Mouse (Mus musculus) heart, embryonic 16.5 days (tissue): ENCODE results near the gene Ptgs1. TPM values are rescaled to one million over a fixed set of nuclear protein-coding genes. Genes with fewer than 3 reads are reported as not detected.
A peak's percentile ranks its signal among the peaks of the same experiment; 100 is the strongest.

ENCODE experiments used
- ATAC-seq: fragments of 200-750 bp; cut with Nextera tagmentation; replicated peaks from 2 replicates; pipeline ENCODE4 v1.8.0; 2017; ENCODE audit warnings: moderate number of reproducible peaks; ENCODE audit not compliant: insufficient read depth, low FRiP score; ENCODE audit errors: extremely low read depth
- H3K27ac ChIP-seq: fragments of 300-500 bp; sonication (generic); 2 replicates; pipeline ENCODE4 v1.5.1; 2014; ENCODE audit warnings: mild to moderate bottlenecking, low read length, control low read depth, moderate library complexity
- H3K27me3 ChIP-seq: fragments of 300-500 bp; sonication (generic); 2 replicates; pipeline ENCODE4 v1.6.1; 2014; ENCODE audit warnings: low read length, mixed read lengths; ENCODE audit not compliant: control insufficient read depth, insufficient read depth
- H3K36me3 ChIP-seq: fragments of 300-500 bp; sonication (generic); 2 replicates; pipeline ENCODE4 v1.6.1; 2014; ENCODE audit not compliant: control insufficient read depth, insufficient read depth
- H3K4me1 ChIP-seq: fragments of 300-500 bp; sonication (generic); 2 replicates; pipeline ENCODE4 v1.6.1; 2014; ENCODE audit warnings: low read length, mixed read lengths; ENCODE audit not compliant: control insufficient read depth, insufficient read depth
- H3K4me2 ChIP-seq: fragments of 300-500 bp; sonication (generic); 2 replicates; pipeline ENCODE4 v1.6.1; 2014; ENCODE audit warnings: low read depth, mild to moderate bottlenecking, control low read depth, low read length
- H3K4me3 ChIP-seq: fragments of 300-500 bp; sonication (generic); 2 replicates; pipeline ENCODE4 v1.5.1; 2014; ENCODE audit warnings: mild to moderate bottlenecking, control low read depth, low read length
- H3K9ac ChIP-seq: fragments of 300-500 bp; sonication (generic); 2 replicates; pipeline ENCODE4 v1.6.1; 2014; ENCODE audit warnings: low read length, control low read depth
- H3K9me3 ChIP-seq: fragments of 300-500 bp; sonication (generic); replicated peaks from 2 replicates; pipeline ENCODE4 v1.6.1; 2016; ENCODE audit warnings: low read length; ENCODE audit not compliant: control insufficient read depth
- WGBS: fragments of 180-500 bp; shearing (Covaris S2); extraction: QIAGEN DNeasy Blood & Tissue Kit; methylation state at CpG from one replicate; pipeline ENCODE4 v1.1.7; 2014; 5-methylcytosine and 5-hydroxymethylcytosine counted together
- polyA plus RNA-seq: library from polyadenylated mRNA; unstranded; fragments of >200 nt; fragmentation: Nextera tagmentation; extraction: Ambion mirVana; gene quantifications from 2 replicates; pipeline ENCODE4 v1.2.1, GENCODE M21; 2015

Ptgs1 gene
- polyA plus RNA-seq, 1 experiment from 2014 or later: 21.9 TPM

DNA sequence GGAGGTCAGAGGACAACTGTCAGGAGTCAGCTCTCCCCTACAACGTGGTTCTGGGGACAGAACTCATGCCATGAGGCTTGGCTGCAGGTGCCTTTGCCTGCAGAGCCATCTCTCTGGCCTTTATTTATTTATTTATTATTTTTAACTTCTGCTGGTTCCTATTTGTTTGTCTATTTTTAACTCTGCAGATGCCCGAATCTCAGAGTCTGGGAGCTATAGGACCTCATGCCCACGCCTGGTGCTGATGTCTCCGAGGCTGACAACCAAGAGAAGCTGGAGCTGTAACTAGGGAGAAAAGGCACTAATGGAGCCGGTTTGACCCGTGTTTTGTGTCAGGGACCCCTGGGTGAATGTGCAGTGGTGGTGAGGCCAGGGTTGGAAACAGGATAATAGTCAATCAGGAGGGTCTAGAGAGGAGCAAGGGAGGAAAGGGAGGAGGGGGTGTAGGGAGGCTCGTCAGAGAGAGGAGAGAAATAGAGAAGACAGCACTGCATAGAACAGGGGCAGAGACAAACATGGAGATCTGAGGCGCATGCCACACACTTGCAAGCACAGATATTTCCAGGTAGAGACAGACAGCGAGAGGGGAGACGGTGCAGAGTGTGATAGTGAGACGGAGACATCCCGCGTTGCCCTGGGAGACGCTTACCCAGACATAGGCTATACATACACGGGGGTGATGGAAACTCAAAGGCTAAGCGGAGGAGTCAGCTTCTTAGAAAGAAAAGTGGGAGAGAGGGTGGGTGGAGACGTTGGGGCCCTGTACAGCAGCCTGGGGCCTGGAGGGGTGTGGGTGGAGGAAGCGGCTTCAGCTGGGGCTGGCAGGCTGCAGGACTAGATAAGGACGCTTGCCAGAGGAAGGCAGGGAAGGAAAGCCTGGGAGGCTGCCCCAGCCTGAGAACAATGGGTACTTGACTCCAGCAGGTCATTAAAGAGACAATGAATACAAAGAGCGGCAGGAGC lies 32.0 kb upstream of the Ptgs1 start:
- Histone ChIP-seq H3K4me1 (peaks cover 25% of the 10 kb centered on the region), H3K27me3 (peaks cover 16% of the 10 kb centered on the region), H3K4me3 (peak overlapping the region; percentile 29), H3K27ac (peak overlapping the region; percentile 73), H3K9me3 (no peaks in the 10 kb centered on the region), H3K9ac (peak overlapping the region; percentile 68), H3K36me3 (no peaks in the 10 kb centered on the region), H3K4me2 (peak overlapping the region; percentile 58)
- WGBS: 11% methylated on average over 20 of the region's 20 CpGs
- peak; percentile 87 for ATAC-seq

DNA sequence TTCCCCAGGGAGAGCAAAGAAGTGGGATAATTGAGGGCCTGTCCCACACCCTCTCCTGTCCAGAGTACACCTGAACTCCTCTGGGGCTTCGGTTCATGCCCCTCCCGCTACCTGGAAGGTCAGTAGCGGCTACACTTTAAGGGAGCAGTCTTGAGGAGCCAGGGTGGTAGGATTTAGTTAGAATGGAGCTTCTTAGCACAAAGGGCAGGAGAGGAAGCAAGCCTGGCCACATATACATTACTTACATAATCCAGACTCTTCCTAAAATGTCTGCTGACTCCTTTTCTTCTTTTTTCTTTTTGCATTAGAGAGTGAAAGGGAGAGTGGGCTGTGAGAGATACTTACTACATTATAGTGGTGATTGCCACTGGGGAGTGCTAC lies 31.4 kb upstream of the Ptgs1 start:
- Histone ChIP-seq H3K36me3 (no peaks in the 10 kb centered on the region), H3K9me3 (no peaks in the 10 kb centered on the region), H3K4me2 (peak overlapping the region; percentile 58), H3K27ac (peak overlapping the region; percentile 73), H3K9ac (peak overlapping the region; percentile 68), H3K27me3 (peaks cover 19% of the 10 kb centered on the region), H3K4me3 (peak overlapping the region; percentile 29), H3K4me1 (peaks cover 29% of the 10 kb centered on the region)
- 24% methylated on average over 3 of the region's 3 CpGs for WGBS
- no peak for ATAC-seq

DNA sequence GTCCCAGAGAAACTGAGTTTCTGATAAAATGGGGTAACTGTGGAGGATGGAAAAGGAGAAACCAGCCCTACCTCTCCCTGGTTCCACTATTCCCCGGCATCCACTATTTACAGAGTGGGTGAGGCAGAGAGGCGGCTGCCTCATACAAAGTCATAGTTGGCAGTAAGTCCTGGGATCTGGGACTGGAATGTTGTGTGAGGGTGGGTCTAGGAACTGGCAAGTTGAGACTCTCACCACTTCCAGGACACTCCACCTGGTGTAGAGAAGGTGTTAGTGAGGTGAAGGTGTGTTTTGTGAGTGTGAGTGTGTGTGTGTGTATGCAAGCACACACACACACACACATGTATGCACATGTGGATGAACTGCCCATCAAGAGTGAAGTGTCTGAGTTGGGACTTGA lies 29.4 kb upstream of the Ptgs1 start:
- no peaks in the 10 kb centered on the region for H3K36me3 ChIP-seq
- H3K4me2 ChIP-seq: no peak overlapping the region
- ATAC-seq: no peak
- no peak overlapping the region for H3K9ac ChIP-seq
- H3K4me1 ChIP-seq: peaks cover 29% of the 10 kb centered on the region
- no peaks in the 10 kb centered on the region for H3K9me3 ChIP-seq
- peaks cover 30% of the 10 kb centered on the region for H3K27me3 ChIP-seq
- 61% methylated on average over 2 of the region's 2 CpGs for WGBS
- H3K4me3 ChIP-seq: no peak overlapping the region
- H3K27ac ChIP-seq: no peak overlapping the region

DNA sequence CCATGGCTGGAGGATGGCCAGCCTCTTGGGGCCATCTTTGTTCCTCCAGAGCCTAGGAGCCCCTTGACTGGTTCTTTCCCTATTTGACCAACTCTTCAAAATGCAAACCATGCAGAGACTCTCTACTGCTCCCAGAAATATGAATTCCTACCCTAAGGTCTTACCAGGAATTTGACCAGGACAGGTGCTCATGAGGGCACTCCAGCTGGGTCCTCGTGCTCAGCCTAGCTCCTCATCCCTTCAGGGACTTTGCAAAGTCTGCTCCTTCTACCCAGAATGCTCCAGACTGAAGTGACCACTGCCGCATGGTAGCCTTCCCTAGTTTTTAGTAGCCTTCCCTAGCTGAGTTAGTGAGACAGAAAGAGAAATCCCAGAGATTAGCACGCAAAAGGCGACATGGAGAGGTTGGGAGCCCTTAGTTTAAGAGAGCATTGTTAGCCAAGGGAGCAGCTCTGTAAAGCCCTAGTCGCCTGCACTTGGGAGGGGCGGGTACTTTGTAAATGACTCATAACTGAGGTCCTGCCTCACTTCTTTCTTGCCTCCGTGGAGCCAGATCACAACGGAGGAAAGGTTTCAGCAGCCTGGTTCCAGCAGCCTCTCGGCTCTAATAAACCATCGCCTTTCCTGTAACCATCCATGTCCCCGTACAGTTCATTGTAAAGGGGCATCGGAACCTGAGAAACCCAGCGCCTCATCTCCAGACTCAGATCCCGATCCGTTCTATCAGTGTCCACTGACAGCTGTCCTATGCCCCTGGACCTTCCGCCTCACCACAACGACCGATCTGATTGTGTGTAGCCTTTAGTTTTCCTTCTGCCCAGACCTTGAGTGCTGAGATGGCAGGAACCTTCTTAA lies 28.2 kb upstream of the Ptgs1 start:
- Histone ChIP-seq H3K27me3 (peaks cover 30% of the 10 kb centered on the region), H3K9me3 (no peaks in the 10 kb centered on the region), H3K4me1 (peaks cover 28% of the 10 kb centered on the region), H3K4me2 (peak overlapping the region; percentile 83), H3K27ac (no peak overlapping the region), H3K4me3 (peak overlapping the region; percentile 51), H3K36me3 (no peaks in the 10 kb centered on the region), H3K9ac (peak overlapping the region; percentile 18; the same call in 1 of the 2 replicates)
- 28% methylated on average over 18 of the region's 18 CpGs for WGBS
- ATAC-seq: no peak

DNA sequence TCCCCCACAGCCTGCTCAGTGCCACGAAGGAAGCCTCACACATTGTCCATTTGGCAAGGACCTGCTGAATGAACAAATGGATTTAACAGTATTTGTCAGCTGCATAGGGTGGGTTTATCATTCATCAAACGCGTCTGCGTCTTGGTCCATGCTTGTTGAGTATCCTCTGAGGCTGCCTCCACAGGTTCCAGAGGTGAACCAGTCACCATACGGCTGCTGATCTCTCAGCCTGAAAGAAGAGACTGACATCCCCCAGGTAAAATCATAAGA lies 27.7 kb upstream of the Ptgs1 start:
- WGBS: 15% methylated on average over 5 of the region's 5 CpGs
- Histone ChIP-seq H3K27ac (no peak overlapping the region), H3K9me3 (no peaks in the 10 kb centered on the region), H3K4me2 (peak overlapping the region; percentile 83), H3K4me3 (peak overlapping the region; percentile 51), H3K27me3 (peaks cover 30% of the 10 kb centered on the region), H3K9ac (peak overlapping the region; percentile 18), H3K4me1 (peaks cover 26% of the 10 kb centered on the region), H3K36me3 (no peaks in the 10 kb centered on the region)
- no peak for ATAC-seq

DNA sequence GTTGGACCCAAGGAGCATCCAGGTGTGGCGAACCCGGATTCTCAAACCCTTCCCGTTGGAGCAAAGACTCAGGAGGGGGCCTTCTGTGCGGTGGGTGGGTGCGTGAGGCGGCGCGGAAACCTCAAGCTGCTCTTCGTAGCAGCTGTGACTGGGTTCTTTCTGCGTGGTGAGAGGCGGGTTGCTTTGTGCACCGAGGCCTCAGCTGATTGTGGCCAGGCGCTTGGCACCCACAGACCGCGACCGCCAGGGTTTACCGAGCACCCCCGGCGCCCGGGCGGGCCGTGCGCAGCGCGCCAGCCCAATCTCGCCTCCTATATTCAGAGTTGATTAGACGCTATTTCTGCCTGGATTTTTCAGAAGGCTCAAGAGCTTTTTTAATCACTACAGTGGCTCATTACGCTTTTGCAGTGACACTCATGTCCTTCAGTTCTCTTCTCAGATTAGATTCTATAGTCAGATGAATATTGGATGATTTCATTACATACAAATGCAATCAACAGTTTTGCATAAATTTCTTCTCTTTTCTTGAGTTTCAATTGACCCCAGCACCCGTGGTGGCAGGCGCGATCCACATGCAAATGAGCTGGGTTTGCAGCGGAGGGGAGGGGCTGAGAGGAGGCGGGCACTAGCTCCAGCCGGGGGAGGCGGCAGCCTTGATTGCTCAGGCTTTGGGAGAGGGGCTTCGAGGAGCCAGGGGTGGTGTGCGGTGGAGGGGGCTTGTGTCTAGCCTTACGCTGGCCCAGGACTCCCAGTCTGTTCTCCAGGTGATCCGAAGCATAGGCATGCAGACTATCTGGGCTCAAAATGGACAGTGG lies 27.0 kb upstream of the Ptgs1 start:
- under 1% methylated on average over 39 of the region's 39 CpGs for WGBS
- Histone ChIP-seq H3K4me2 (peak overlapping the region; percentile 83), H3K27me3 (peaks cover 30% of the 10 kb centered on the region), H3K9me3 (no peaks in the 10 kb centered on the region), H3K36me3 (no peaks in the 10 kb centered on the region), H3K4me1 (peaks cover 20% of the 10 kb centered on the region), H3K9ac (peak overlapping the region; percentile 18), H3K27ac (no peak overlapping the region), H3K4me3 (peak overlapping the region; percentile 51)
- ATAC-seq: peak; percentile 59; the same call in 1 of the 2 replicates

DNA sequence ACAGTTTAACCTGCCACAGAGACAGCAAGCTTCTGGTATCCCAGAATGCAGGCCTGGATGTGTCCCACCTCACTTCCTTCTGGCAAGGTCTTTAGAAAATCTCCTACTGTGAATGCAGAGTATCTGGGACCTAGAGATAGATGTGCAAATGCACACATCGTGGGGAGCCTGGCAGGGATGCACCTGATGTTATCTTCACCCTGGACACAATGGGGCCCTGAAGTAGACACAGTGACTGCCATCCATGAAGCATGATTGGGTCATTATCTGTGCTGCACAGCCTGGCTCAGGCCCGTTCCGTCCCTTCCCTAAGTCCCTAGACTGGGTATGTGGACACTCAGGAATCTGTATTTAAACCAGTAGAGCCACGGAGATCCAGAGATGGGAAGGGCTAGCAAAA lies 25.6 kb upstream of the Ptgs1 start:
- peaks cover 34% of the 10 kb centered on the region for H3K27me3 ChIP-seq
- ATAC-seq: no peak
- H3K36me3 ChIP-seq: no peaks in the 10 kb centered on the region
- H3K9ac ChIP-seq: no peak overlapping the region
- 55% methylated on average over 4 of the region's 4 CpGs for WGBS
- H3K4me1 ChIP-seq: peaks cover 12% of the 10 kb centered on the region
- H3K9me3 ChIP-seq: no peaks in the 10 kb centered on the region
- no peak overlapping the region for H3K27ac ChIP-seq
- H3K4me3 ChIP-seq: no peak overlapping the region
- H3K4me2 ChIP-seq: no peak overlapping the region

DNA sequence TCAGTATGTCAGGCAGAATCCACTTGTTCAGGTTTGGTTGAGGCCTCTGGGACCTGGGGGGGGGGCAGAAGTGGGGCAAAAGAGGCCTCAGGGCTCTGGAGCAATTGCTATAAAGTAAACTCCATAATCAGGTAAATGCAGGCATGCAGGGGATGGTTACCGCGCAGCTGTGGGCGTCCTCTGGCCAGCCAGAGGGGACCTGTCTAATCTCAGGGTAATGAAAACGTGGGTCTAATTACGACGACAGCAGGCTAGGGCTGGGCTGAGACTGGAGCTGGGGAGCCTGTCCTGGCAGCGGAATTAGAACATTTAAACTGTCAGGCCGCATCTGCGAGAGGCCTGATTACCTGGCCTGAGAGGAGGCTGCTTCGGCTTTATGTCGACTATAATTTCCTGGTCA lies 23.2 kb upstream of the Ptgs1 start:
- no peak overlapping the region for H3K4me2 ChIP-seq
- no peak overlapping the region for H3K4me3 ChIP-seq
- no peaks in the 10 kb centered on the region for H3K36me3 ChIP-seq
- no peak overlapping the region for H3K27ac ChIP-seq
- peaks cover 40% of the 10 kb centered on the region for H3K27me3 ChIP-seq
- no peak overlapping the region for H3K9ac ChIP-seq
- H3K9me3 ChIP-seq: no peaks in the 10 kb centered on the region
- H3K4me1 ChIP-seq: peaks cover 21% of the 10 kb centered on the region
- WGBS: 68% methylated on average over 11 of the region's 11 CpGs
- ATAC-seq: no peak
